Mouse (Mus musculus) left cerebral cortex, postnatal 4 days (tissue): ENCODE data around the gene Hist1h4f. TPM values are rescaled to one million over a fixed set of nuclear protein-coding genes. Genes with fewer than 3 reads are reported as not detected.
"Not testable (repeated sequence)": the region's sequence is repeated elsewhere in the genome, so short reads cannot be mapped to it uniquely, and the experiment has no call there.

Experiments used
- DNase-seq: peaks from one replicate; pipeline ENCODE4 v3.0.0-alpha.2; 2022
- intact Hi-C: fragments of 180-260 bp; cut with DNase I; formaldehyde crosslinking; loops from one replicate; pipeline ENCODE4 v1.15.1; 2025
- total RNA-seq, 2 experiments: library from RNA; stranded (reverse); gene quantifications; 2 replicates each; pipeline ENCODE4 v1.2.3; 2021

The Hist1h4f gene
- total RNA-seq, 2 experiments from 2014 or later, result 224 to 235 TPM

DNA sequence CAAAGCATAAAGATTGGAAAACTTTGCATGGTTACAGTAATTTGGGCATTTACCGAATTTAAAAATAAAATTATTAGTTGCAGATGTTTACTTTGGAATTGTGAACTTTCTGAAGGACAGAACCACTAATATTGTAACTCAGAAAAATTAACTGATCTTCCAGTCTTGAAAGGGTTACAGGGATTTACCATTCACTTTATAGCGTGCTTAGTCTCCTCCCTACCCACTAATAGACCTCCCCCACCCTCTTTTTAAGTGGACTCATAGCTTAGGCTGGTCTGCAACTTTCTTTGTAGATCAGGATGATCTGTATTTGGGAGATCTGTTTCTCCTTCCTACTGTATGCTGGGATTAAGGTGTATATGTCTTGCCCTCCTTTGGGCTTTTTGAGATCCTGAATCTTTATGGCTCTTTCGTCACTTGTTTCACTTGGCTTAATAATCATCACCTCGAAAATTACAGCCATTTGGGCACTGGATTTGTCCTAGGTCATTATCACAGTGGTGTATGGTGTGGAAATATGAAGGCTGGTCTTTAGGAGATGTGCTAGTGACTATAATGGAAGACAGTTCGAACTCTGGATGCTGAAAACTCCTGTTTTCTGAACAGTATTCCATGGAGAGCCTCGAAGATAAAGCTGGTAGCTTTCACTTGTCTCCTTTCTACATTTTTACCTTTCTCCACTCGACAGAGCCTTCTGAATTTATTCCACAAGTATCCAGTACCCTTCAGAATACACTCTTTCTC is 15.2 kb downstream of the Hist1h4f start:
- DNase-seq, result no peak
- intact Hi-C loops, result no loop called here

DNA sequence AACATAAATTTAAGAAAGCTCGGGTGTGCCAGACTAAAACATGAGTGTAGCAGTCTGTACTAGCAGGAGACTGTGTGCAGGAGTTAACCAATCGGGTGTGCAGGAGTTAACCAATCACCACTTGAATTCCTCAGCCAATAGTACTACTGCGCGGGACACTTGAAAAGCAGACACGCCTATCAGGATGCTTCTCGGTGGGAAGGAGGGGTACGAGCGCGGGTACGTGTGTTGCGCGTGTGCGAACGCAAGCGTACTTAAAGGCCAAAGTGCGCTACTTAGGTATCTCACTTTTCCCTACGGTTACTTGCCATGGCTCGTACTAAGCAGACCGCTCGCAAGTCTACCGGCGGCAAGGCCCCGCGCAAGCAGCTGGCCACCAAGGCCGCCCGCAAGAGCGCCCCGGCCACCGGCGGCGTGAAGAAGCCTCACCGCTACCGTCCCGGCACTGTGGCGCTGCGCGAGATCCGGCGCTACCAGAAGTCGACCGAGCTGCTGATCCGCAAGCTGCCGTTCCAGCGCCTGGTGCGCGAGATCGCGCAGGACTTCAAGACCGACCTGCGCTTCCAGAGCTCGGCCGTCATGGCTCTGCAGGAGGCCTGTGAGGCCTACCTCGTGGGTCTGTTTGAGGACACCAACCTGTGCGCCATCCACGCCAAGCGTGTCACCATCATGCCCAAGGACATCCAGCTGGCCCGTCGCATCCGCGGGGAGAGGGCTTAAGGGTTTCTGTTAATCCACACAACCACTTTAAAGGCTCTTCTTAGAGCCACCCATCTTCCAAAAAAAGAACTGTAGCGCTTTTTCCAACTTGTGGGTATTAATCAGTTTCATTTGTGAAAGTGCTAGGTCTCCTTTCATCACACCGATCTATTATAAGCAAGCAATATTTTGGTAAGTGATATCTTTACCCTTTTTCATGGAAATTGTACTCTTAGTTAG is 16.0 kb downstream of the Hist1h4f start, which contains the start of gene Hist1h3g:
Gene Hist1h3g (plus strand): TSS at position 286 of the 939 bp plus-strand sequence.
- DNase-seq, result peak; percentile 90
- intact Hi-C loops, result not testable (repeated sequence)

DNA sequence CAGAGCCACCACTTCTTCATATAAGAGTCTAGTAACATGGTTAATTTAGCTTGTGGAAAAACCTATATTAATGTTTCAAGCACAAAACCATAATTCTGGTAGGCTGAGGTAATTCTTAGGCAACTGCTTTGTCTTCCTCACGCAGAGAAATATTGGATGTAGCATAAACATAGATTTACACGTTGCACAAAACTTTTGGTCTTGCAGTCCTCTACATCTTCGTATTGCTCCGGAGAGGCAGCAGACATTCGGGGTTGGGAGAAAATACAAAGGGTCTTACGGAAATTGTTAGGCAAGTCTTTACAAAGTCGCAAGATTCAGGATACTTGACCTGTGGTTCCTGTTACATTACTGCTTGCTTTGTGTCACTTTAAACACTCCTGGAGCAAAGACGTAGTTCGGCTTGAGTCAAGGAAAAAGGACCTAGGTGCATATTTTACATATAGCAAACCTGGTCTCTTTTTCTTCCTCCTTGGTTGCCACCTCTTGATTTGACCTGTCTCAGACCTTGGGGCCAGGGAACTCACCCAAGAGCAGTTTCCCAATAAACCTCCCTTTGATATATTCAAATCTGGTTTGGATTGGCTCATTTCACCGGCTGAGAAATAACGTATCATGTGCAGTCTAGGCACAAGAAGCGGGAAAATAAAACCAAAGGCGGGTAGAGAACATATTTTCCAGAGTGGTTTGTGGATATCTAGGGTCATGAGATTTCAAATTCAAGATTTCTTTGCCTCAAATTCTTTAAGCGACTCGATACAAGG is 16.9 kb downstream of the Hist1h4f start:
- DNase-seq, result no peak
- intact Hi-C loops, result no loop called here

DNA sequence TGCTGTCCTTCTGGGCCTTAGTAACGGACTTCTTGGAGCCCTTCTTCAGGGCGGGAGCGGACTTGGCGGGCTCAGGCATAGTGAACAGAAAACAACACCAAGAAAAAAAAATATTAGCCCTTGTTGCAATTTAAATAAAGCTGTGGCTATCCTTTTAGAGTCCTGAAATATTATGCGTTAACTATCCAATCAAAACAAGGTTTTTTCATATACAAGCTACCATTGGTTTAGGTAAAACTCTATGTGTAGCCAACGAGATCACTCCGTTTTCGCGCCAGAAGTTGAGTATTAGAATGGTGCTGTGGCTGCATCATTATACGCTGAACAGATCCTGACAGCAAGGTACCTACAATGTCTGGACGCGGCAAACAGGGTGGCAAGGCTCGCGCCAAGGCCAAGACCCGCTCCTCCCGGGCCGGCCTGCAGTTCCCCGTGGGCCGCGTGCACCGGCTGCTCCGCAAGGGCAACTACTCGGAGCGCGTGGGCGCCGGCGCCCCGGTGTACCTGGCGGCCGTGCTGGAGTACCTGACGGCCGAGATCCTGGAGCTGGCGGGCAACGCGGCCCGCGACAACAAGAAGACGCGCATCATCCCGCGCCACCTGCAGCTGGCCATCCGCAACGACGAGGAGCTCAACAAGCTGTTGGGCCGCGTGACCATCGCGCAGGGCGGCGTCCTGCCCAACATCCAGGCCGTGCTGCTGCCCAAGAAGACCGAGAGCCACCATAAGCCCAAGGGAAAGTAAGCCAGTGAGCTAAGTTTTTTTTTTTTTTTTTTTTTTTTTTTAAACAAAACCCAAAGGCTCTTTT is 17.7 kb downstream of the Hist1h4f start, which contains the start of gene Hist1h2af:
Gene Hist1h2af (plus strand): TSS at position 347 of the 808 bp plus-strand sequence.
- DNase-seq, result peak; percentile 74
- intact Hi-C loops, result not testable (repeated sequence)

DNA sequence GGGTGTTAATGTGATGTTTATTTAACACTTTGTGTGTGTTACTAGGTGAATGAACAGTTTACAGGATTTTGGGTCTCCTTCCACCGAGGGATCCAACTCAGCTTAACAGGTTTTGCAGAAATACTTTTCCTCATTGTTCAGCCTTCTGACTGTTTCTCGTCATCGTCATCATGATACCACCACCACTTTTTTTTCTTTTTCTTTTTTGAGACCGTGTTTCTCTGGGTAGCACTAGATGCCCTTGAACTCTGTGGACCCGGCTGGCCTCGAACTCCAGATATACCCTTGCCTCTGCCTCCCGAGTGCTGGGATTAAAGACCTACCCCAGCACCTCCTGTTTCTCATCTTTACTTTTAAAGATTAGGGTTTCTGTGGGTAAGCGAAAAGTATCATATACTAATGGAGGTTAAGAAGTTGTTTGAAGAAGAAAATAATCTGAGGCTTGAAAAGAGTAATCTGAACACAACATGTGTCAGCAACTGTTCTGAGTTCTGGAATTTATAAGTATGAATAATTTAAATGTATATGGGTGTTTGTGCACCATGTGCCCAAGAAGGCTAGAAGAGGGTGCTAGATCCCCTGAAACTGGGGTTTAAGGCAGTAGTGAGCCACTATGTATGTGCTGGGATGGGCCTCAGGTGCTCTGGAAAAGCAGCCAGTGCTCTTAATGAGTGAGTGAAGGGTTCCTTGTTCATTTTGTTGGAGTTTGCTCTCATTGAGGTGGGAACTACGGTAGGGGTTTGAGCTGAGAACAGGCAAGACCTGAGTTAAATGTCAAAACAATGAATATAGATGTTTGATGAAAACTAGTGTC is 19.0 kb downstream of the Hist1h4f start:
- intact Hi-C loops, result no loop called here
- DNase-seq, result no peak

DNA sequence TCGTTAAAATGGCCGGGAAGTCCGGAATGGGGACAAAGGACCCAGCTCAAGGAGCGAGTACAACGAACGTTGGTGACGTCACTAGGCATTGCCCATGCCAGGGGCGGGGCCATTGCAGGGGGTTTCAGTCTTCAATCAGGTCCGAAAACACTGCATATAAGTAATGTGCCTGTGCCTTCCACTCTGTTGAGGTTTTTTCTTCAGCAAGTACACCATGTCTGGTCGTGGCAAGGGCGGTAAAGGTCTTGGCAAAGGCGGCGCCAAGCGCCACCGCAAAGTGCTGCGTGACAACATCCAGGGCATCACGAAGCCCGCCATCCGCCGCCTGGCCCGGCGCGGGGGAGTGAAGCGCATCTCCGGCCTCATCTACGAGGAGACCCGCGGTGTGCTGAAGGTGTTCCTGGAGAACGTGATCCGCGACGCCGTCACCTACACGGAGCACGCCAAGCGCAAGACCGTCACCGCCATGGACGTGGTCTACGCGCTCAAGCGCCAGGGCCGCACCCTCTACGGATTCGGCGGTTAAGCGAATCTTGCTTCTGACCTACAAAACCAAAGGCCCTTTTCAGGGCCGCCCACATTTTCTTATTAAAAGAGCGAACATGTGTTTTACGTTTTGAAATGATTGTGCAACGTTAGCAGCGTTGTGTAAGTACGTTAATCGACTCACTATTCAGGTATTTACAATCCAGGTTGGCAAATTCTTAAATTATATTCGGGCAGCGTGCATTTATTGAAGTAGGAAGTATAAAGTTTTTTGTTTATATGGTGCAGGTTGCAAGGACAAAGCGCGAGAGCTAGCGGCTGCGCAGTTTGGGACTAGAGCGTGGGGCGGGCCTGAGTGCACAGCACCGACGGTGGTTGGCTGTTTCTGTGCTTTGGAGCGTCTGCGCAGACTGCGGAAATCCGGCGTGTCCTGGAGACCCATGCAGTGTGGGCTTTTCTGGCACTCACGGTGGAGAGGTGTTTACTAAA is 20.3 kb downstream of the Hist1h4f start, which contains the start of gene Hist1h4h:
Gene Hist1h4h (plus strand): TSS at position 150 of the 975 bp plus-strand sequence.
- peak; percentile 97 for DNase-seq
- intact Hi-C loops, result no loop called here

DNA sequence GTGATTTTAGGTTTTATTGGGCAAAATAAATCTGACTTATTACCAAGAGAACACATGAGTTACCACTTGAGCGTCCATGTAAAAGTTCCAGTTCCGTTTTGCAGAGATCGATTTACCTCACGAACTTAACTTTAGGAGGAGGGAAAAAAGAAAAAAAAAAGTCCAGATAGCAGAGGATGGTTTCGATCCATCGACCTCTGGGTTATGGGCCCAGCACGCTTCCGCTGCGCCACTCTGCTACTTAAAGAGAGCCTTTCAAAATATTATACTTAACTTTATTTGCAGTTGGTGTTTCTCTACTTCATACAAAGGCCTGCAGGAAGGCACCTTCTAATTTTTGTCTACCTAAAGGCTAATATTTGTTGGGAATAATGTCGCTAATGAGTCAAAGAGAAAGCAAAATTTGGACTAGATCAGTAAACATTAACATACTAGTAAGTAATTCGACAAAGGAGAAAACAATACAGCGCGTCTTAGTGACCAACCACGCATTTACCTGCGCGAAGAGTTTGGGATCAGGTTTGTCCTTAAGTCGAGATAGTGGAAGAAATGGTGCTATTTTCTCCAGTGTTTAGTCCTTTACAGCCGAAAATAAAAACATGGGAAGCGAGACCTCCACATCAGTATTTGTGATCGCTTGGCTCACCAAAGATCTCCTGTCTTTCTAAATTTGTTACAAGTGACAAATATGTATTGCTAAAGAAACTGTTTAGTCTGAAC is 21.1 kb downstream of the Hist1h4f start:
- DNase-seq, result peak; percentile 30
- intact Hi-C loops, result no loop called here

DNA sequence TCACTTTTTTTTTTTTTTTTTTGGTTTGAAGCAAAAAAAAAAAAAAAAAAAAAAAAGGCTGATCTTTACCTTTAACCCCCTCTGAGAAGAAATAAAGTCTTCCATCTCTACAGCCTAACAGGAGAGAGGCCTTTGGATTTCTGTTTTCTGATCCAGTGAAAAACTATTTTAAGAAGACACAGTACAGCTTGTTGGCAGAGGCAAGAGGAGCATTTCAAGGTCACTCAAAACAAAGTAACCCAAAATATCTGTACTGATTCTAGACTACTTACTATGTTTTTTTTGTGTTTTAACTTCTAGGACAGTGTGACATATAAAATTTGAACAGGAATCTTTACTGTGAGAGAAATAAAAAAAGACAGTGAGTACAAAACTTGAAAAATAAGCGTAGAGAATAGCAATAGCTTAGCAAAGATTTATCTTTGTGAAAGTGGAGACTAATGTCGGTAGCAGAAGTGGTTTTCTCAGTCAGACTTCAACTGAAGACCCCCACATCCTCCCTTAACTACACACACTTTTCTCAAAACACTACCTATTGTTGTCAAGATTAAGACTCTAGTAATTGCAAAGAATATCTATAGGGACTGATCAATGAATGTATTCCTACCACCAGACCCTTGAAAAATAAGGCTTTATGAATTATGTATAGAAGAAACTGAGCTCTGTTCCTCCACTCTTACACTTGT is 21.8 kb downstream of the Hist1h4f start:
- no peak for DNase-seq
- intact Hi-C loops, result loop anchor here (5.0 kb wide), 1 partner anchor 1502 kb away; no protein-coding TSS in a partner anchor

DNA sequence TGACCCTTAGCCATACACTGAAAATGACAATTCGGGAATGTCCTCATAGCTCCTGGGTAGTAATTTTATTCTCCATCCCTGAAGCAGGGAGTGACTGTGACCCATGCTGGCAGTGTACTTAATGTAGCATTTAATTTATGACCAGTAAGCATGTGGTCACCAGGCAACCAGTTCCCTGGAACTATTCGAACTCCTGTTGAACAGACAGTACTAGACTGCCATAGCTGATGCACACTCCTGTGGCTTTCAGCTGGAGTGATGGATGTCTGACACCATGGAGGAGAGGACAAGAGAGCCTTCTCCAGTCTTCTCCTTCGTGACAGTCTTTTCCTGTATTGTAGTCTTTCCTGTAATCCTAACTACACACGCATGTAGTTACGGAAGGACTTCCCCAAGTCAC is 22.4 kb downstream of the Hist1h4f start:
- no peak for DNase-seq
- intact Hi-C loops, result loop anchor here (5.0 kb wide), 1 partner anchor 1502 kb away; no protein-coding TSS in a partner anchor

DNA sequence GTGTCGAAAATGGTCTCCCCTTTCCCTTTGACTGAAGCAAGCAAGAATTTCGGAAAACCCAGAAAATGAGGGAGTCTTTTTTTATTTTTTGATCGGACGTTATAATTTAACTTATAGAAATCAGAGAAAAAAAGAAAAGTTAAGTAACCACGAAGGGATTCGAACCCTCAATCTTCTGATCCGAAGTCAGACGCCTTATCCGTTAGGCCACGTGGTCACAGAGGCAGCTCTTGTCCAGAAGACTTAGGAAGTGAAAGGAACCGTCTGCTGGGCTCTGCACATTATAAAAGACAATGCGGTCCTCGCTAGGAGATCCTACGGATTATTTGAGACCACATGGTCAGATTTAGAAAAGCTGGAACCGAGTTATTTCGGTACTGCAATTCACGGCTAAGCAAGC is 25.1 kb downstream of the Hist1h4f start:
- intact Hi-C loops, result loop anchor here (5.0 kb wide), 1 partner anchor 1499 kb away; no protein-coding TSS in a partner anchor
- DNase-seq, result peak; percentile 88

DNA sequence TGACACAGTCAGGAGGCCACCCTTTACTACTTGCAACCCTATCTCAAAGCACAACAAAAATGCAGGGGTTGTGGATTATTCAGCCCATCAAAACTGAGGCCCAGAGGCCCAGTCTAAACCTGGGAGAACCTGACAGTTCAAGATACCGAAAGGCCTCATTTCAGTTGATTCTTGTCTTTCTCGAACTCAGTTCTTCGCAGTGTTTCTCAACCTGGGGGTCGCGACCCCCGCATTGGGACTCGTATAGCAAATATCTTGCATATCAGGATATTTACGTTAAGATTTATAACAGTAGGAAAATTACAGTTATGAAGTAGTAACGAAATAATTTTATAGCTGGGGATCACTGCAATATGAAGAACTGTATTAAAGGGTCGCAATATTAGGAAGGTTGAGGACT is 25.5 kb downstream of the Hist1h4f start:
- intact Hi-C loops, result loop anchor here (5.0 kb wide), 1 partner anchor 1499 kb away; no protein-coding TSS in a partner anchor
- DNase-seq, result no peak

DNA sequence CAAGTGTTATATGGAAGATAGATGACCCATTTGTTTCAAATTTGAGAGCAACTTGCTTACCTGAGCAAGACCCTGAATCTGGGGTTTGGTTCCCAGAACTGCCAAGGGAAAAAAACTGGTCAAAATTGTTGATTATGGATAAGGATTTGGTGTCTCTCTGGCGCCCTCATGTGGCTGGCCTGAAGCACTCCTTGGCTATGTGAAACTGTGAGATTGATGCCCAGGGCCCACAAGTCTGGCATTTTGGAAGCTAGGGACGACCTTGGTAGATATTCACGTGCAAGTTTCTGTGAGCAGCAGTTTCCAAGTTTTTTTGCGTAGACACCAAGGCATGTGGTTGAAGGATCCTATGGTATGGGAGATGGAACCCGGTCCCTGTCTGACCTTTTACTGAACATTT is 26.8 kb downstream of the Hist1h4f start:
- DNase-seq, result peak; percentile 84
- intact Hi-C loops, result loop anchor here (5.0 kb wide), 1 partner anchor 1497 kb away; no protein-coding TSS in a partner anchor

DNA sequence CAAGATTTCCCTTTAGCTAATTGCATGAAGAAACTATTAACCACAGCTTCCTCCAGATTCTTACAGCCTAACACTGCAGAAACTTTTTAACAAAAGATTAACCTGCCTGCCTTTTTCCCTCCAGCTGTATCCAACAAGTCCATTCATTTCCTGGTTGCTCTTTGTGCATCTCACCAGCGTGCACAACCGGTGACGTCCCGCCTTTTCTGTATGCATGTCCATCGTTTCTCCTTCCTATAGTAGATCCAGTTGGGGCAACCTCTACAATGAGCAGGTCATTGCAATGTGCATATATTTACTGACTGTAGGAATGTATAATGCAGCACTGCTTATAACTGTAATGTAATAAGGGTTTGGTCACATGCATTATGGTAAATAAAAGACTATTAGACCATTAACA is 27.5 kb downstream of the Hist1h4f start:
- no peak for DNase-seq
- intact Hi-C loops, result no loop called here

DNA sequence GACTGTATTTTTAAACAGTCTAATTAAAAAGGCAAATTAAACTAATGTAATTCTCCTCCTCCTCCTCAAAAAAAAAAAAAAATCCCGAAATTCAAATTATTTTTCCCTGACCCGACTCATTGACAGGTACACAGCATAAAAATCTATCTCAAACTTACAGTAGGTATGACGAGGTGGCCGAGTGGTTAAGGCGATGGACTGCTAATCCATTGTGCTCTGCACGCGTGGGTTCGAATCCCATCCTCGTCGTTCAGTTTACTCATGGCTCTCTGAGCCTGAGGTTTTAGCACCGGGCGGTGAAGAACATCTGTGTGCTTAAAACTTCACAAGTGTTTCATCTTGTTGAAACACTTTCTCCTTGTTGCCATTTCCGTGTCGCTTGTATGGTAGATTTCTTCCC is 29.7 kb downstream of the Hist1h4f start:
- peak; percentile 63 for DNase-seq
- intact Hi-C loops, result no loop called here

DNA sequence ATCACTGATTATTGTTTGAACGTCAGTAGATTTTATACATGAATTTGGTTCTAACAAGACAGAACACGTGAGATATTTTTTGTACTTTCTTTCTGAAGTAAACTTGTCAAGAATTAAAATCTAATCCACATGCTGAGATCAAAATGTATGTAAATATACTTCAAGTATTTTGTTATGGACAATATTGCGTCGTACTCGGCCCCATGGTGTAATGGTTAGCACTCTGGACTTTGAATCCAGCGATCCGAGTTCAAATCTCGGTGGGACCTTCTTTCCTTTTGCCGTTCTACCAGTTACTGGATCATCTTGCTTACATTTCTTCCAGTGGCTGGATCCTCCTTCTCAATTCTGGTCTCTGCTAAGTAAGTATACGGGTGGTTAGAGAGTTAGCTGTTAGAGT is 32.0 kb downstream of the Hist1h4f start:
- intact Hi-C loops, result loop anchor here (5.0 to 10.0 kb wide), 2 partner anchors 82 to 1575 kb away; partner anchors contain the start of gene Zfp184
- DNase-seq, result peak; percentile 69

DNA sequence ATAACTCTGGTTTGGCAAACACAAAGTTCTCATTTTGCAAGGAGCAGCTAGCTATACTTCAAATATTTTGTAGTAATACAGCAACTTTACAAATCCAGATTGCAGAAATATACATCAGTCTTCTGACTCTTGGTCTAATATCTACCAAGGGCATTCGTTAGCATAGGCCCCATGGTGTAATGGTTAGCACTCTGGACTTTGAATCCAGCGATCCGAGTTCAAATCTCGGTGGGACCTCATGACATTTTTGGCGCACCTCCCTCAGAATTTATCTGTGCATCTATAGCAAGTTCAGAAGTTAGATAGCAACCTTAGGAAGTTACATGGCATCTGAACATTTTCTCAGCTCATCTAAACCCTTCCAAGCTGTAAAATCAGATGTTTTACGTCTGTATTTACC is 32.6 kb downstream of the Hist1h4f start:
- DNase-seq, result peak; percentile 59
- intact Hi-C loops, result loop anchor here (5.0 to 10.0 kb wide), 2 partner anchors 82 to 1574 kb away; partner anchors contain the start of gene Zfp184
